In the genomic region with DNA sequence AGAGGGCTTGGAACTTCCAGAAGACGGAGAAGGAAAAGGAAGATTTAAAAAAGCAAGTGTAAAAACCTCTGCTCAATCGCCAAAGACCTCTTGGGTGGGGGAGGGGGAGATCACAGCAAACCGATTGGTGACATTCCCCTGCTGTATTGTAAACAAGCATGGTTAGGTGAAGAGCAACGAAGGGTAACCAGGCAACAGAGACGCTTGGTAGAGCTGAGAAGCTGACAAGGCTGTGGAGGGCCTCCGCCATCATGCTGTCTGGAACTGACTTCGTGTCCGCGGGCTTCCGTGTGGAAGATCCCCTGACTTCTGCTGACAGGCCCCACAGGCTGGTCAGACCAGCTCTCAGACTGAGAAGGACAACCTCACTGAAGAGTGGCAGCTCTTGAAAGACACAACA, we compare ENCODE assay signal across 8 mouse cellular contexts. TPM values are rescaled to one million over a fixed set of nuclear protein-coding genes. Genes with fewer than 3 reads are reported as not detected.
DNase-seq lines count a peak whose midpoint lies in the region; ATAC-seq and TF ChIP-seq lines count a peak whose summit lies in the region.

No protein-coding gene starts in this region.

- H3K9me3 ChIP-seq in heart, embryonic 14.5 days (ENCODE audit: control insufficient read depth, low read length): no peaks in the 10 kb centered on the region
- no peaks in the 10 kb centered on the region for H3K9me3 ChIP-seq in hindbrain, embryonic 15.5 days
- no peaks in the 10 kb centered on the region for H3K9me3 ChIP-seq in liver, postnatal 0 days (ENCODE audit: low read length)

- no peak for TF ChIP-seq CTCF in liver, postnatal 0 days (IDR thresholded peaks at IDR 0.05; ENCODE audit: low read depth)

- H3K4me1 ChIP-seq in heart, embryonic 14.5 days (ENCODE audit: control insufficient read depth in 2 of 2, insufficient read depth in 2 of 2, low read length in 2 of 2): peaks cover 5 to 6% of the 10 kb centered on the region in 2 experiments; a peak in 2 of 4 replicates
- H3K4me1 ChIP-seq in hindbrain, embryonic 15.5 days (replicated peaks): peaks cover 6% of the 10 kb centered on the region; the same call in 1 of the 2 replicates
- H3K4me1 ChIP-seq in liver, postnatal 0 days (ENCODE audit: insufficient read depth): peaks cover 4% of the 10 kb centered on the region; the same call in 1 of the 2 replicates

- no peak for DNase-seq in heart, postnatal 4 days
- DNase-seq in embryo, embryonic 10 days (ENCODE audit: low spot score): peak; percentile 64
- no peak for DNase-seq in liver, postnatal 0 days
- no peak for DNase-seq in frontal cortex, postnatal 36 days (ENCODE audit: low spot score in 2 of 2)
- DNase-seq in left cerebral cortex, adult 9 months (ENCODE audit: low spot score in 2 of 2): no peak
- no peak for DNase-seq in frontal cortex, postnatal 14 days (ENCODE audit: low spot score in 2 of 2)

- peak overlapping the region; percentile 59 for H3K4me2 ChIP-seq in heart, embryonic 14.5 days (ENCODE audit: low read length)
- H3K4me2 ChIP-seq in hindbrain, embryonic 15.5 days: peak overlapping the region; percentile 39
- H3K4me2 ChIP-seq in liver, postnatal 0 days (ENCODE audit: low read depth, low read length): peak overlapping the region; percentile 53

- TF ChIP-seq EP300 in liver, postnatal 0 days (IDR thresholded peaks at IDR 0.05; ENCODE audit: low read depth): no peak

- 8% methylated on average over 10 of the region's 10 CpGs for WGBS in heart, embryonic 14.5 days
- 9% methylated on average over 10 of the region's 10 CpGs for WGBS in hindbrain, embryonic 15.5 days
- 28% methylated on average over 10 of the region's 10 CpGs for WGBS in liver, postnatal 0 days (ENCODE audit: insufficient replicate concordance)

- H3K36me3 ChIP-seq in heart, embryonic 14.5 days (ENCODE audit: control insufficient read depth, insufficient read depth, low read length): no peaks in the 10 kb centered on the region
- H3K36me3 ChIP-seq in hindbrain, embryonic 15.5 days: no peaks in the 10 kb centered on the region
- no peaks in the 10 kb centered on the region for H3K36me3 ChIP-seq in liver, postnatal 0 days (replicated peaks; ENCODE audit: insufficient read depth, low read length)

- 0 out of 2 replicates have a peak overlapping the region, but pooled peaks have one; percentile 30 for H3K9ac ChIP-seq in heart, embryonic 14.5 days (ENCODE audit: low read length)
- H3K9ac ChIP-seq in hindbrain, embryonic 15.5 days: no peak overlapping the region
- no peak overlapping the region for H3K9ac ChIP-seq in liver, postnatal 0 days (replicated peaks)

- H3K27ac ChIP-seq in heart, embryonic 14.5 days (replicated peaks in 1 of 2; ENCODE audit: control insufficient read depth in 1 of 2, insufficient read depth in 1 of 2, low read depth in 2 of 2, low read length in 2 of 2): no peak overlapping the region
- no peak overlapping the region for H3K27ac ChIP-seq in hindbrain, embryonic 15.5 days (replicated peaks)
- no peak overlapping the region for H3K27ac ChIP-seq in liver, postnatal 0 days (ENCODE audit: low read depth)

- H3K27me3 ChIP-seq in heart, embryonic 14.5 days (ENCODE audit: control insufficient read depth, insufficient read depth, low read length): no peaks in the 10 kb centered on the region
- H3K27me3 ChIP-seq in hindbrain, embryonic 15.5 days: no peaks in the 10 kb centered on the region
- H3K27me3 ChIP-seq in liver, postnatal 0 days (ENCODE audit: insufficient read depth, low read length): no peaks in the 10 kb centered on the region

- H3K4me3 ChIP-seq in heart, embryonic 14.5 days (ENCODE audit: control insufficient read depth in 1 of 2, insufficient read depth in 1 of 2, low read depth in 1 of 2, low read length in 2 of 2): peak overlapping the region; percentile 1 to 14; a peak in 3 of 4 replicates
- no peak overlapping the region for H3K4me3 ChIP-seq in hindbrain, embryonic 15.5 days
- peak overlapping the region; percentile 15; the same call in 1 of the 2 replicates for H3K4me3 ChIP-seq in liver, postnatal 0 days (ENCODE audit: low read depth, low read length)

- no peak for ATAC-seq in heart, embryonic 14.5 days (ENCODE audit: insufficient number of reproducible peaks, insufficient read depth, low FRiP score, low read depth)
- ATAC-seq in hindbrain, embryonic 15.5 days (ENCODE audit: low FRiP score, low read depth): no peak
- peak; percentile 31; the same call in 1 of the 2 replicates for ATAC-seq in liver, postnatal 0 days

RNA-seq across cellular contexts. Expression of gene Plet1, which starts 8.8 kb away (rescaled TPM):
- polyA plus RNA-seq in heart, embryonic 14.5 days (2014; fragmentation: Nextera tagmentation; extraction: Ambion mirVana): 0.15 and 0.31 TPM in 2 replicates
- 1 to 10 TPM in 1 of 2 experiments, under 1 TPM in 1; 0.88 to 1.3 TPM for total RNA-seq in heart, postnatal 4 days (2021)
- polyA plus RNA-seq in hindbrain, embryonic 15.5 days (2015; fragmentation: Nextera tagmentation; extraction: Ambion mirVana): 0.51 and 0.52 TPM in 2 replicates
- polyA plus RNA-seq in liver, postnatal 0 days (2015; fragmentation: Nextera tagmentation; extraction: Ambion mirVana): 0.71 and 1.0 TPM in 2 replicates

RNA-seq across cellular contexts. Expression of gene Pts, which starts 43.0 kb away (rescaled TPM):
- 88.7 and 98.4 TPM in 2 replicates for polyA plus RNA-seq in heart, embryonic 14.5 days (2014; fragmentation: Nextera tagmentation; extraction: Ambion mirVana)
- 10 to 100 TPM; 27.7 to 36.5 TPM for total RNA-seq in heart, postnatal 4 days (2021)
- polyA plus RNA-seq in hindbrain, embryonic 15.5 days (2015; fragmentation: Nextera tagmentation; extraction: Ambion mirVana): 108 TPM in 2 replicates
- 44.6 and 48.9 TPM in 2 replicates for polyA plus RNA-seq in liver, postnatal 0 days (2015; fragmentation: Nextera tagmentation; extraction: Ambion mirVana)
